Mouse (Mus musculus): ENCODE results near the gene Rnaseh2b.

Gene Rnaseh2b

GRCm38 (mm10) chr14:62292488-62293339 lies at the start of gene Rnaseh2b, which contains the start of gene Dleu7:
Gene Rnaseh2b, plus strand, starts transcription at chr14:62292589.
Gene Dleu7, minus strand, starts transcription at chr14:62293047.
- no peak for DNase-seq (ENCODE audit: low read depth)

DNA sequence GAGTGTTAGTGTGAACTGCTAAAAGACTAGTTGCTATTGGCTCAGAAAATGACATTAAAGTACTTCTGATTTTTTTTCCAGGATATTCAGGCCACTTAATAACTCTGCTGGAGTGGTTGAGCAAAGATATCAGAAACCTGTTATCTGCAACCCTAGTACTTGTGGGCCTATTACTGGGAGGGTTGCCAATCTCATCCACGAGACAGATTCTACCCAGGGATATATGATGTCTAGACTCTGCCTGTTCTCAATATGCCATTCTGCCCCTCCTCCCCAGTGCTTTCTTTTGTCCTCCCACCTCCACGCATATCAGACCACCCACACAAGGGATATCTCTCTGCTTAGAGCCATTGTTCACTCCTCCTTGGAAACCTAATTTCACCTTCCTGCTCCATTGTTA lies 48.9 kb upstream of the Rnaseh2b start:
- no peak for DNase-seq (ENCODE audit: low read depth)

- DNase-seq (ENCODE audit: low read depth) = no peak
Observed at GRCm38 (mm10) chr14:62245557-62245956, 46.8 kb upstream of the Rnaseh2b start.

DNA sequence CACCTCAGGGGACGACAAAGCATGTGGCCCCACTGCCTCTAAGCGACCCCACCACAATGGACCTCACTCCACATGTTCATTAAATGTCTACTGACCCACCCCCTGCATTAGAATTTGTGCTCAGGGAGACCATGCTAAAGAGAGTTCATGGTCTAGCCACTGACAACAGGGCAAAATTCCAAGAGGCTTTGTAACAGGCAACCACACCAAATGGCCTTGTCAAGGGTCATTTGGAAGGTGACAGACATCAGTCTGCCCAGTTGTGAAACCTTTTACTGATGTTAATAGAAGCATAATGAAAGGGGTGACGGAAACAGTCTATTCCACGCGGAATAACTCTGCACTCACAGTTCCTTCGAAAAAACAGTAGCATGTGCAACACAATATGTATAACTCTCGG lies 44.0 kb upstream of the Rnaseh2b start:
- DNase-seq (ENCODE audit: low read depth) = no peak

DNA sequence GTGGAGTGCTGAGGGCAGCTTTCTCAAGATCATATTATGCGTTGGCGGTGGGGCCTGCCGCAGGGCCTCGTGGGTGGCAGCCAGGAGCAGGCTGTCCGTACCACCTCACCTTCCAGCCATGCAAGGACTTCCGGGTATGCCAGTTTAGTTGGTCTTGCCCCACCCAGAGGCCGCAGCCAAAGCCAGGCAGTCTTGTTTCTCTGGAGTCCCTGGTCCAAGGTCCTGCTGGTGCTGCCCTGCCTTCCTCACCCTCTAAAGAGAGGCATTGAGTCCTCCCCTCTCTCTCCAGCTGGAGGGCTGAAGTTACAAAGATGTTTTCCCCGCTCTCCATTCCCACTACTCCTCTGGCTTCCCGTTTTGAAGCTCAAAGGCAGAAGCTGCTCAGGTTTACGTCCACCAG lies 43.6 kb upstream of the Rnaseh2b start:
- no peak for DNase-seq (ENCODE audit: low read depth)

- DNase-seq (ENCODE audit: low read depth) = no peak
Observed at GRCm38 (mm10) chr14:62249251-62249650, 43.1 kb upstream of the Rnaseh2b start.

DNA sequence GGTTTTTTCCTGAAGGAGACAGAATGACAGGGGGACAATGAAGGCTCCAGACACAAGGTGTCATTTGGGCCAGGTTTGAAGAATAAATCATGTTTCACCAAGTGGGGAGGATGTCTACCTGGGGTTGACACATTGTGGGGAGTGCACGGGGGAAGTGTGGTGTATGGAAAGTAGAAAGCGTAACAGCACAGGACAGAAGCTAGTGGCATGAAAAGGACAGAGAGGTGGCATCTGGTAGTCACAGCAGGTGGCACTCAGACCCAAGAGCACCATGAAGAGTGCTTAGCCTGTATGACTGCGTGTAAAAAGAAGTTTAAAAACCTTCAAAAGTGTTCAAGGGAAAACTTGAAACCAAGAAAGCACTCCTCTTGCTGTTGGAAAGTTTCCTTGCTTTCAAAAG lies 42.3 kb upstream of the Rnaseh2b start:
- no peak for DNase-seq (ENCODE audit: low read depth)

GRCm38 (mm10) chr14:62251999-62252398 lies 40.4 kb upstream of the Rnaseh2b start:
- DNase-seq (ENCODE audit: low read depth) = peak; percentile 28

- no peak for DNase-seq (ENCODE audit: low read depth)
Observed at GRCm38 (mm10) chr14:62254371-62254770, 38.0 kb upstream of the Rnaseh2b start.

GRCm38 (mm10) chr14:62256066-62256465 lies 36.3 kb upstream of the Rnaseh2b start:
- DNase-seq (ENCODE audit: low read depth) = no peak

GRCm38 (mm10) chr14:62258125-62258524 lies 34.3 kb upstream of the Rnaseh2b start:
- DNase-seq (ENCODE audit: low read depth) = no peak

DNA sequence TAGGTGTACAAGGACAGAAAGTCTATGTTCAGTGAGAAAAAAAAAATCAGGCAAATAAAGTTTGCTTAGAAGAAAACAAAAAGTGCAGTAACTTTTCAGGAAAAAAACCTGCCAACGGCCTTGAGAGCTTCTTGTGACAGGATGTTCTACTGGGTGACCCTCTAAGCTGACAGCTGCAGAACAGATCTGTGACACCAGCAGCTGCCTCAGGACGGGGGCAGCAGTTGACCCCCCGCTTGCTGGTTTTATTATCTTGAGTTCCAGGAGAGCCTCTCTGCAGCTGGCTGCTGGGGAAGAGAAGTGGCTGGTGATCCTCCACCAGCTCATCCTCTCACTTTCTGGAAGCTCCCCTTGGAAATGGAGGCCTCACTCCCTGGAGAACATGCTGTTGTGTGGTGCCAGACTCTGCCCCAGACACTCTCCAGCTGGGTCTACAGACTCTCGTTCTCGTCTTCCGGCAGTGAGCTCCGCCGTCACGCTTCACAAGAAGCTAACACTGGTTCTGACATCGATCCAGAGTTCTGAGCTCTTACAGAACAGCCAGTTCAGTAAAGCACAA lies 33.3 kb upstream of the Rnaseh2b start:
- no peak for DNase-seq (ENCODE audit: low read depth)

DNA sequence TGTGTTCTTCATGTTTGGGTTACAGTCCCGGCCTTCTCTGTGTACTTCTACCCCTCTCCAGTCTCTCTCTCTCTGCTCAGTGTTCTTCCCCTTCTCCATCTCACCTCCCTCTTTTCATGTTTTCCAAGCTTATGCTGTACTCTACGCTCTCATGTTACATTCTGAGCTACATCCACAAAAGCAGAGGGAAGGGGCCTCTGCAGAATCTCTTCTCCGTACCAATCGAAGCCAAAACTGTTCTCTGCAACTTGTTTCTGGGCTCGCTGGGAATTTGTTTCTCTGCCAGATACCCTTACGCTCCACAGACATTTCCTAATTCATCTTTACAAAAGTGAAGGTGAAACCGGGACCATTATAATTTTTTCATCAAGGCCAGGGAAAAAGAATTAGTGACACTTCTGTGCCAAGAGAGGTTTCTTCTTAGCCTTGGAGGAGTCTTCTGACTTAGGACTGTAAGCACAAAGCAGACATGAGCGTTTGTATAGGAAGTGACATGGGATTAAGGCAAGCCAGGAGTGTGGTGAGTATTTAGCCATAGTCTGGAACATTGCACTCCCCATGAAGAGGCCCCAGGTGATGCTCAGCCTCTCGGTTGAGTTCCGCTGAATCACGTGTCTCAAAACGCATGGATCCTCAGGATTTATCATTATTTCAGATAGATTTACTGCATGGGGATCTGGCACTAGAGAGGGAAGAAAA lies 21.5 kb upstream of the Rnaseh2b start:
- DNase-seq (ENCODE audit: low read depth) = no peak

- DNase-seq (ENCODE audit: low read depth) = no peak
Observed at GRCm38 (mm10) chr14:62273604-62274003, 18.8 kb upstream of the Rnaseh2b start.

DNA sequence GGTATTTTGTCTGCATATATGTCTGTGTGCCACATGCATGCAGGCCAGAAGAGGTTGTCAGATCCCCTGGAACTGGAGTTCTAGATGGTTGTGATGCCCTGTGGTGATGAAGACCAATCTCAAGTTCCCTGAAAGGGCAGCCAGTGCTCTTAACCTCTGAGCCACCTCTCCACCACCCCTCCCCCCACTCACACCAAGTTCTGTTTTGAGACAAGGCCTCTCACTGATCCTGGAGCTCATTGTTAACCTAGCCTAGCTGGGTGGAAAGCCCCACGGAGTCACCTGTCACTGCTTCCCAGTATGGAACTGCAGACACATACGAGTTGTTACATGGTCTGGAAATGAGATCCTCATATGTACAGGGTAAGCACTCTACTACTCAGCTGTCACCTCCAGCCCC lies 9.4 kb upstream of the Rnaseh2b start:
- DNase-seq (ENCODE audit: low read depth) = no peak

GRCm38 (mm10) chr14:62288731-62289130 lies 3.7 kb upstream of the Rnaseh2b start:
- no peak for DNase-seq (ENCODE audit: low read depth)

GRCm38 (mm10) chr14:62291406-62291987 lies 892 bp upstream of the Rnaseh2b start:
- no peak for DNase-seq (ENCODE audit: low read depth)

GRCm38 (mm10) chr14:62292166-62292487 lies 262 bp upstream of the Rnaseh2b start:
- DNase-seq (ENCODE audit: low read depth) = no peak

- DNase-seq (ENCODE audit: low read depth) = no peak
Observed at GRCm38 (mm10) chr14:62298808-62299207, 6.4 kb downstream of the Rnaseh2b start.

DNA sequence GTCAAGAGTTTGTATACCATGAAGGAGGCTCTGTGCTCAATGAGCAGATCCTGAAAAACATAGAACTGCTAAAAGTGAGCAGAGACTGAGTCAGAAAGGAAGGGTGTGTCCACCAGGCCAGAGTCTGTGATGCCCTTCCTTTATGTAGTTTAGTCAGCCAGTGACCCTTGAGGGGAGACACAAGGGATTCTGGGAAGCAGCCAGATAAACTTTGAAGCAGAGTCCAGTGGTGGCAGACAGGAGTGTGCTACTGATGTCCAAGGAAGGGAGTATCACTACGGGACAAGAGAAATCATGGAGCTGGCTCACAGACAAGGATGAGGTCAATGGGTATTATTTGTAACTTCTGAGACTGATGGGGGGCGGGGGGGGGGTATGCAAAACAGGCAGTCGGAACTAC lies 7.6 kb downstream of the Rnaseh2b start:
- no peak for DNase-seq (ENCODE audit: low read depth)

GRCm38 (mm10) chr14:62307555-62307954 lies 15.2 kb downstream of the Rnaseh2b start:
- no peak for DNase-seq (ENCODE audit: low read depth)

GRCm38 (mm10) chr14:62309026-62309425 lies 16.6 kb downstream of the Rnaseh2b start:
- no peak for DNase-seq (ENCODE audit: low read depth)

DNA sequence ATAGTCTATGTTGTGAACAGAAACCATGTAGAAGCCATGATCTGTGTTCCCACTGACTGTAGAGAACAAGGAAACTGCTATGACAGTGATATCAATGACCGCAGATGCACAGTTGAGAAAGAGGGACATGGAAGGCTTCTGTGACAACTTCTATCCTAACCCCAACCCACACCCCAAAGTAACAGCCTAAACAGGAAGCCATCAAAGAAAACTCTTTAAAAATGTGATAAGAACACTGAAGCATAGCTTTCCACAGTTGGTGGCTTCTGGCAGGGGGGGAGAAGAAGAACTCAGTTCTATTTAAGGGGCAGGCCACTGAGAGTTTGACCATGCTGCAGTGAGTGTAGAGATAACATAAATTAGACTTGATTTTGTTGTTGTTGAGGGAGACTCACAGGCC lies 19.3 kb downstream of the Rnaseh2b start:
- DNase-seq (ENCODE audit: low read depth) = no peak
